Mouse (Mus musculus) kidney, embryonic 16.5 days (tissue): ENCODE measurements around the gene Oma1. TPM values are rescaled to one million over a fixed set of nuclear protein-coding genes. Genes with fewer than 3 reads are reported as not detected.

Experiments
- ATAC-seq: fragments of 200-750 bp; cut with Nextera tagmentation; 2 replicates; pipeline ENCODE4 v1.8.0; 2017; ENCODE audit warnings: moderate TSS enrichment; ENCODE audit not compliant: low FRiP score, low TSS enrichment
- H3K27ac ChIP-seq: fragments of 300-500 bp; sonication (generic); 2 replicates; pipeline ENCODE4 v1.5.1; 2014; ENCODE audit warnings: low read length
- H3K27me3 ChIP-seq: fragments of 300-500 bp; sonication (generic); 2 replicates; pipeline ENCODE4 v1.6.1; 2014; ENCODE audit warnings: low read length, control low read depth, mixed read lengths; ENCODE audit not compliant: insufficient read depth
- H3K36me3 ChIP-seq: fragments of 300-500 bp; sonication (generic); 2 replicates; pipeline ENCODE4 v1.6.1; 2014; ENCODE audit warnings: low read length, control low read depth, mixed read lengths; ENCODE audit not compliant: insufficient read depth
- H3K4me1 ChIP-seq: fragments of 300-500 bp; sonication (generic); 2 replicates; pipeline ENCODE4 v1.6.1; 2014; ENCODE audit warnings: low read length, control low read depth, mixed read lengths; ENCODE audit not compliant: insufficient read depth
- H3K4me2 ChIP-seq: fragments of 300-500 bp; sonication (generic); replicated peaks from 2 replicates; pipeline ENCODE4 v1.6.1; 2014; ENCODE audit warnings: low read depth, low read length
- H3K4me3 ChIP-seq: fragments of 300-500 bp; sonication (generic); 2 replicates; pipeline ENCODE4 v1.5.1; 2014; ENCODE audit warnings: mild to moderate bottlenecking, low read length
- H3K9ac ChIP-seq: fragments of 300-500 bp; sonication (generic); replicated peaks from 2 replicates; pipeline ENCODE4 v1.6.1; 2014; ENCODE audit warnings: low read length
- H3K9me3 ChIP-seq: fragments of 300-500 bp; sonication (generic); 2 replicates; pipeline ENCODE4 v1.6.1; 2016; ENCODE audit warnings: low read length, control low read depth
- WGBS: fragments of 180-500 bp; shearing (Covaris S2); extraction: QIAGEN DNeasy Blood & Tissue Kit; methylation state at CpG from one replicate; pipeline ENCODE4 v1.1.7; 2014; 5-methylcytosine and 5-hydroxymethylcytosine counted together
- polyA plus RNA-seq: library from polyadenylated mRNA; unstranded; fragments of >200 nt; fragmentation: Nextera tagmentation; extraction: Ambion mirVana; gene quantifications from 2 replicates; pipeline ENCODE4 v1.2.1, GENCODE M21; 2015

The Oma1 gene
- polyA plus RNA-seq, 1 experiment from 2014 or later = 25.0 TPM

GRCm38 (mm10) chr4:103390499-103390898 is 76.9 kb downstream of the Oma1 start:
- 0 out of 2 replicates have a peak, but pooled peaks have one; percentile 61 for ATAC-seq
- 49% methylated on average over 2 of the region's 2 CpGs for WGBS
- no peaks in the 10 kb centered on the region for H3K27me3 ChIP-seq
- H3K4me1 ChIP-seq = no peaks in the 10 kb centered on the region
- H3K27ac ChIP-seq = no peak overlapping the region
- no peaks in the 10 kb centered on the region for H3K36me3 ChIP-seq
- H3K4me2 ChIP-seq = no peak overlapping the region
- no peak overlapping the region for H3K4me3 ChIP-seq
- no peaks in the 10 kb centered on the region for H3K9me3 ChIP-seq
- no peak overlapping the region for H3K9ac ChIP-seq

- no peak overlapping the region for H3K9ac ChIP-seq
- H3K4me1 ChIP-seq = no peaks in the 10 kb centered on the region
- H3K4me3 ChIP-seq = no peak overlapping the region
- H3K4me2 ChIP-seq = no peak overlapping the region
- no peaks in the 10 kb centered on the region for H3K9me3 ChIP-seq
- no peaks in the 10 kb centered on the region for H3K36me3 ChIP-seq
- H3K27ac ChIP-seq = no peak overlapping the region
- H3K27me3 ChIP-seq = no peaks in the 10 kb centered on the region
- ATAC-seq = no peak
- 88% methylated on average over 4 of the region's 4 CpGs for WGBS
These were observed 81.5 kb downstream of the Oma1 start for GRCm38 (mm10) chr4:103395066-103395465.

DNA sequence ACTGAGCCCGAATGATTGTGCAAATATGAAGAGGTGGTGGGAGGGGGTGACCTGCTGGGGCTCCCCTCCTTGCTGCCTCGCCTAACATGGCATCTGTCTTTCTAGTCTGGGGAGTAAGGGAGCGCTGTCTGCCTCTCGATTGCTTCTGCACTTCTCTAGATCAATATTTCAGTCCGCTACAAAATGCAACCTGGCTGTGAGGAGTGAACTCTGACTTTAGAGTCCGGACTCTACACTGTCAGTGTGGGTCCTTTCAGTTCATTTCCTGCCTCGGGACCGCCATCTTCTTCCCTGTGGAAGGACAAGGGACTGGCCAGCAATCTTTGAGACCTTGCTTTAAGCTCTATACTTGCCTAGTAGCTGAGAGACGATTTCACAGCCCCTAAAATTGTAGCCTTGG is 82.3 kb downstream of the Oma1 start:
- Histone ChIP-seq H3K36me3 (no peaks in the 10 kb centered on the region), H3K27ac (no peak overlapping the region), H3K9ac (no peak overlapping the region), H3K4me1 (no peaks in the 10 kb centered on the region), H3K4me3 (no peak overlapping the region), H3K27me3 (no peaks in the 10 kb centered on the region), H3K9me3 (no peaks in the 10 kb centered on the region), H3K4me2 (no peak overlapping the region)
- no peak for ATAC-seq
- WGBS = 61% methylated on average over 9 of the region's 9 CpGs

DNA sequence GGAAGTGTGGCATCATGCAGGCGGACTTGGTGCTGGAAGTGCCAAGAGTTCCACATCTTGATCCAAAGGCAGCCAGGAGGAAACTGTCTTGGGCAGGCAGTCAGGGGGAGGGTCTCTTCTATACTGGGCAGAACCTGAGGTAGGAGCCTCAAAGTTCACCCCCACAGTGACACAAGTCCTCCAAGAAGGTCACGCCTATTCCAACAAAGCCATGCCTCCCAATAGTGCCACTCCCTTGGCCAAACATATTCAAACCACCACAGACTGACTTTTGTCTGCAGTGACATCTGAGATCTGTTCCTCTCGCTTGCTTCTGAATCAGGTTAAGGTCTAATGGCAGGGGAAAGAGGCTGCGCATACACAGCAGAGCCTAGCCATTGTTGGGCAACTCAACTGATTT is 83.3 kb downstream of the Oma1 start:
- Histone ChIP-seq H3K36me3 (no peaks in the 10 kb centered on the region), H3K4me3 (no peak overlapping the region), H3K4me1 (no peaks in the 10 kb centered on the region), H3K9ac (no peak overlapping the region), H3K4me2 (no peak overlapping the region), H3K27ac (no peak overlapping the region), H3K27me3 (no peaks in the 10 kb centered on the region), H3K9me3 (no peaks in the 10 kb centered on the region)
- 83% methylated on average over 4 of the region's 4 CpGs for WGBS
- no peak for ATAC-seq

DNA sequence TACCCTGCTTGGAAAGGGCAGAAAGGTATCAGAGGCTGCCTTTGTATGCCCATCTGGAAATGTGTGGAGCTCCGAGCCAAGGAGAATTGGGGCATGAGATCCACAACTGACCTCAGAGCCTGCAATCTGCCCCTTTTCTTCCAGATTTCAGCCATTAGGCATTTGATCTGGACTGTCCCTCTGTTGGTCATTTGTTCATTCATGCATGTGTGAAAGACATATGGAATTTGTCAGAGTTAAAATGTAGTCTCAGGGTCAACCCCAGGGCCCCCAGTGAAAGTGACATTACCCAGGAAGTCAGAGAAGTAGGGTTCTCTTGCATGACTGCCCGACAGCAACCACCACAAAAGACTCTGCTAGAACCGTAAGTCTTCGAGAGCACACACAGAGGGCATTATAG is 89.0 kb downstream of the Oma1 start:
- no peak for ATAC-seq
- Histone ChIP-seq H3K36me3 (no peaks in the 10 kb centered on the region), H3K4me3 (no peak overlapping the region), H3K4me1 (no peaks in the 10 kb centered on the region), H3K27me3 (no peaks in the 10 kb centered on the region), H3K27ac (no peak overlapping the region), H3K9ac (no peak overlapping the region), H3K9me3 (no peaks in the 10 kb centered on the region), H3K4me2 (no peak overlapping the region)
- WGBS = 44% methylated on average over 4 of the region's 4 CpGs

- H3K4me2 ChIP-seq = no peak overlapping the region
- ATAC-seq = no peak
- H3K36me3 ChIP-seq = no peaks in the 10 kb centered on the region
- no peak overlapping the region for H3K4me3 ChIP-seq
- no peaks in the 10 kb centered on the region for H3K27me3 ChIP-seq
- 59% methylated on average over 3 of the region's 3 CpGs for WGBS
- no peak overlapping the region for H3K27ac ChIP-seq
- H3K4me1 ChIP-seq = no peaks in the 10 kb centered on the region
- no peak overlapping the region for H3K9ac ChIP-seq
- no peaks in the 10 kb centered on the region for H3K9me3 ChIP-seq
These were observed 91.7 kb downstream of the Oma1 start for GRCm38 (mm10) chr4:103405321-103405720.

DNA sequence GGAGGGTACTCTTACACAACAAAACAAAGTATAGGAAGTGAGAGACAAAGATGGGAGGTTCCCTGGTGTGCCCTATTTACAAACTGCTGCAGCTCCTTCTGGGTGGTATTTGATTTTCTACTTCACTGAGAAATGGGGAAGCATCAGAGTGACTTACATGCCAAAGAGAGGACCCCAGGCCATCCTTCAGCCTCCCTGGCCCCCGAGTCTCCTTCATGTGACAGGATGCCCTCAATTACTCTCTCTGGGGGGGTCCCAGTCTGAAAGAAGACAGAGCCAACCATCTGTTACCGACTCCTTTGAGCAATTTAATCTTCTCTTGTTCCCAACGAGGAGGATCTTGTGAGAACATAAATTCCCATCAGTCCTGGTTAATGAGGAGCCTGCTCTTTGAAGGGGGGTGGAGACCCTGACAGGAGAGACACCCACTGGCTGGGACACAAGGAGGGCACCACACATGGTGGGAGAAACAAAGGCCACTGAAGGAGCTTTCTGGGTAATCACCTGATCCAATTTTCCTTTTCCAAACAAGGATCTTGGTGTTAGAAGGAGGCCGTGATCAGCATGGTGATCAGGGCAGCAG is 96.7 kb downstream of the Oma1 start:
- WGBS = 15% methylated on average over 4 of the region's 4 CpGs
- Histone ChIP-seq H3K4me3 (no peak overlapping the region), H3K9me3 (no peaks in the 10 kb centered on the region), H3K27ac (no peak overlapping the region), H3K36me3 (no peaks in the 10 kb centered on the region), H3K27me3 (no peaks in the 10 kb centered on the region), H3K9ac (no peak overlapping the region), H3K4me1 (no peaks in the 10 kb centered on the region), H3K4me2 (no peak overlapping the region)
- peak; percentile 89 for ATAC-seq

Other genes with a start within 250 kb of the Oma1 start
- 36.4 and 37.1 TPM in 2 replicates for gene Mier1, start 199.4 kb upstream of the Oma1 start, polyA plus RNA-seq
- gene Wdr78, start 199.3 kb upstream of the Oma1 start, polyA plus RNA-seq = 4.0 and 4.3 TPM in 2 replicates
- 7.3 and 8.2 TPM in 2 replicates for gene Slc35d1, start 98.6 kb upstream of the Oma1 start, polyA plus RNA-seq
- gene 4921539E11Rik, start 22.9 kb upstream of the Oma1 start, polyA plus RNA-seq = not detected in 2 replicates